Mouse (Mus musculus): Measurements from ENCODE around the gene Etv6. TPM values are rescaled to one million over a fixed set of nuclear protein-coding genes. Genes with fewer than 3 reads are reported as not detected.

Etv6 gene
- total RNA-seq, 2 experiments from 2014 or later = 28.2 to 31.4 TPM

GRCm38 (mm10) chr6:134078016-134078415 lies 42.5 kb downstream of the Etv6 start:
- DNase-seq = no peak

DNA sequence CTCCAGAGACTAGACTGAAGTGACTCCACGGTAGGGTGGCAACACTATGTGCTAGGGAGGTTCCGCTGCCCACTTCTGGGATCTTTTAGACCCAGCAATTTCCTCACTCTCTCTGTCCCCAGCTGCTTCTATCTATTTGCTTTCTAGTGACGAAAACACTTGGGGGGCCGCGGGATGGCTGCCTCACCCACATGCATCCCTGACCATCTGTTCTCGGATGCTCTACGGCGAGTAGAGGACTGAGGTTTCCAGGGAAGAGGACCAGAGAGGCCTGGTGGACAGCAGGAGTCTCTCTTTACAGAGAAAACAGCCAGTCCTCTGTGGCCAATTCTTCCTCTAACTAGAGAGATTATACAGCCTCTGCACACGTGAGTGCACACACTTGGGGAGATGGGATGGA lies 43.6 kb downstream of the Etv6 start:
- no peak for DNase-seq

GRCm38 (mm10) chr6:134079563-134079962 lies 44.1 kb downstream of the Etv6 start:
- DNase-seq = no peak

DNA sequence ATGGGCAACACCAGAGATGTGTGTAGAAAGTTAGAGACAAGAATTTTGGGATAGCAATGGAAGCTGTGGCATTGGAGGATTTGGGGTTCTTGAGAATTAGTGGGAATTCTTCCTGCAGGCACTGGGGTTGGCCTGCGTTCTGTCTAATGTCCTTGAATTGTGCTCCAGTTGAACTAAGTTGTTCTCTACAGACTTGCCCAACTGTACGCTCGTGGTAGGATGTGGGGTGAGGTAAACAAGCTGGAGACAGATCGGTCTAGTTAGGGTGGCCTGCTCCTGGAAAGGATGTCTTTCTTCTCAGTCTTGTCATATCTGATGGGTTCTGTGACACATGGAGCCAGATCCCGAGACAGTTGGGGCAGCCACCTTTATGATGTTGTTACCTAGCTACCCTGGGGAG lies 45.4 kb downstream of the Etv6 start:
- DNase-seq = no peak

GRCm38 (mm10) chr6:134082229-134082920 lies 46.9 kb downstream of the Etv6 start:
- DNase-seq = no peak

DNA sequence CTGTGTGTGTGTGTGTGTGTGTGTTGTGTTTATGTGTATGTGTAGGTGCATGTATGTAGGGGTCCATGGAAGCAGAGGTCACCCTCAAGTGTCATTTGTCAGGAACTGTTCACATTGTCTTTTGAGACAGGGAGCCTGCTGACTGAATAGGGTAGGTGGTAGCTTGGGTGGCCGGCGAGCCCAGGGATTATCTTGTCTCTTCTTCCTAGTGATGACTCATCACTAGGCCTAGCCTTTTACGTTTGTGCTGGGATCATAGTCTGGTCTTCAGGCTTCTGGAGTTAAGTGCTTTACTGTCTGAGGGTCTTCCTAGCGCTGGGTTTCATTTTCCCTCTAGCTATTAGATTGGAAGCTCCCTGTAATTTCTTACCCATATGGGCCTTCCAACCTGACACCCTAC lies 47.9 kb downstream of the Etv6 start:
- DNase-seq = no peak

GRCm38 (mm10) chr6:134086351-134086750 lies 50.9 kb downstream of the Etv6 start:
- DNase-seq = no peak

- no peak for DNase-seq
Measured at GRCm38 (mm10) chr6:134087709-134088108, 52.2 kb downstream of the Etv6 start.

DNA sequence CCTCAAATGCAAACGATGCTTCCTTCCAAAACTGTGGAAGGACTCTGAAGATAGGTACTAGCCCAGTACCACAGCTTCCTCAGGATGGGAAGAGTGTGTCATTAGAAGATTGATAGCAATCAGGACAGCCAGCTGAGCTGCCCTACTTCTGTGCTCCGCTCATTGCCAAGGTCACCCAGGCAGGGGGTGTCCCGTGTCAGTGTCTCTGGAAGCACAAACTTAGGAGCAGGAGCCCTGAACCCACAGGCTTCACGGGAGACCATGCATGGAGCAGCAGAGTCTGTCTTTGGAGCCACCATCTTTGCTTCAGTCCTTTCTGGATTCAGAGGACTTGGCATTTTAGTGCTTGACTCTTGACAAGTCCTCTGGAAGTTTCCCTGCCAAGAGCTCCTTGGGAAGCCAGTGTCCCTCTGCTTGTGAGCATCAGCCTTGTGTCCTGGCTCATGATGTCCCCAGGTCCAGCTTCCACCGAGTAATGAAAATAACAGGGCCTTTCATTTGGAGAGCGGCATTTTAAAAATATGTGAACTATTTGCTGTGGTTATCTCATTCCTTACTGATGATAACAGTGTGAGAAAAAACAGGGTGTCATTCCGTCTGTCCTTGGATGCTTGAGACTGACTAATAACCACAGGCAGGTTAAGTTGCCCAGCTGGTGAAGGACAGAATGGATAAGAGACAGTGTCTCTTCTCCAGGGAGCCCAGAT lies 54.3 kb downstream of the Etv6 start:
- peak; percentile 49 for DNase-seq

GRCm38 (mm10) chr6:134090378-134090692 lies 54.8 kb downstream of the Etv6 start:
- no peak for DNase-seq

GRCm38 (mm10) chr6:134090875-134091274 lies 55.4 kb downstream of the Etv6 start:
- no peak for DNase-seq

DNA sequence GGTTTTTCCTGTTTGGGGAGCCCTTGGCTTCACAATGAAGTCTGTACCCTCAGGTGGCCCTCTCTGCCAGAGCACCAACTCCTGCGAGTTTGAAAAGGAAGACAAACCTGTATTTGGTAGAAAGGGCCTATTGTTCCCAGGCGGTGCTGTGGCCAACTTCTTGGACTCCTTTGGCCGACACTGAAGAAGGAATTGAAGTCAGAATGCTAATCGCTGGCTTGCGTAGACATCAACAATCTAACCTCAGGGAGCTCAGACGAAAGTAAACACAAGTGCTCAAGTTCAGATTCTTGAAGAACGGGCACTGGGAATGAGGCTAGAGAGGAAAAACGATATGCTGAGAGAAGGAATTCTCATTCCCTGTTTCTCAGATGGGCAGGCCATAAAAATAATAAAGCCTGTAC lies 55.9 kb downstream of the Etv6 start:
- no peak for DNase-seq

GRCm38 (mm10) chr6:134094066-134094465 lies 58.6 kb downstream of the Etv6 start:
- peak; percentile 32 for DNase-seq

- no peak for DNase-seq
Measured at GRCm38 (mm10) chr6:134094620-134095019, 59.1 kb downstream of the Etv6 start.

DNA sequence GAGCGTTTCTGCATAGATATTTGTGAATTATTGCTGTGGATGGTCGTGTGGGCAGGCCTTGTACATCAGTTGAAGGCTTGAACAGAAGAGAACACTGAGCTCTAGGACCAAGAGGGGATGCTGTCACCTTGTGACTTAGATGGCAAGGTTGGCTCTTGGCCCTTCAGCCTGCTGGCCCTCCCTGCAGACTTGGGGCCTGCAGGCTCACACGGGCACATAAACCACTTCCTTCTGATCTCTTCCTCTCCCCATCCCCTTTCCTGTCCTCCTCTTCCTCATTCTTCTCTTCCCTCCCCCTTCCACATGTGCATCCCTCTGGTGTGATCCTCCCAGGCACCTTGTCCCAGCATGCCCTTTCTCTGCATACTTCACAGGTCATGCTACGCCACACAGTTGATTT lies 60.1 kb downstream of the Etv6 start:
- DNase-seq = no peak

DNA sequence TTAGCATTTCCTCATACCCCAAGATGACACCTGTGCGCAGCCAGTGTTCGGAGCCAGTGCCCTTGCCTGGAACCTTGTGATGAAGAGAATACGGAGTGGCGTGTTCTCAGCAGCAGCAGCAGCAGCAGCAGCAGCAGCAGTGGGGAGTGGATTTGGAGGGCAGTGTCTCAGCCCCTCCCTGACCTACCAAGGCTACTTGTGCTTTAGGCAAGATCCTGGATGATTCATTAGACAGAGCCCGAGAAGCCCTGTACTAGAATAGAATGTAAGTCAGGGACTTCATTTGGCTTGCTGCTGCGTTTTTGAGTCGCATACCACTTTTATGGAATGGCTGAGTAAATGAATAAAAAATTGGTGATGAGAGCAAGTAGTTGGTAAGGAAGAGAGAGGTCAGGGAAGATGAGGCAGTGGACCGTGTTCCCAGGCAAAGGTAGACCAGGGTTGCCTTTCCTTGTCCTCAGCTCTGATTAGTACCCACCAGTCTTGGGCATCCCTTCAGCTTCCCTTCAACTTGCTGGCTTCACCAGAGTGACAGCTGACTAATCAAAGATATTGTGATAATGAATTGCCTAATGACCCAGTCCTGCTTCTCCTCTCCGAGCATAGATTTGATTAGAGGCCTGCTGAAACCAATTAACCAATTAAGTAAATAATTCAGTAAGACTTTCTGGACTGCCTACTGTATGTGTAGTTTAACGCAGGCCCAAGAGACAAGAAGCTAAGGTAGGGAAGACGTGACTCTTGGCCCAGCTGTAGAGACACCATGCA lies 64.7 kb downstream of the Etv6 start:
- DNase-seq = peak; percentile 36

GRCm38 (mm10) chr6:134102396-134102795 lies 66.9 kb downstream of the Etv6 start:
- no peak for DNase-seq

- no peak for DNase-seq
Measured at GRCm38 (mm10) chr6:134103519-134103918, 68.0 kb downstream of the Etv6 start.

- peak; percentile 61 for DNase-seq
Measured at GRCm38 (mm10) chr6:134105514-134106201, 70.2 kb downstream of the Etv6 start.

- DNase-seq = no peak
Measured at GRCm38 (mm10) chr6:134107696-134108095, 72.2 kb downstream of the Etv6 start.

- no peak for DNase-seq
Measured at GRCm38 (mm10) chr6:134109675-134110074, 74.2 kb downstream of the Etv6 start.

DNA sequence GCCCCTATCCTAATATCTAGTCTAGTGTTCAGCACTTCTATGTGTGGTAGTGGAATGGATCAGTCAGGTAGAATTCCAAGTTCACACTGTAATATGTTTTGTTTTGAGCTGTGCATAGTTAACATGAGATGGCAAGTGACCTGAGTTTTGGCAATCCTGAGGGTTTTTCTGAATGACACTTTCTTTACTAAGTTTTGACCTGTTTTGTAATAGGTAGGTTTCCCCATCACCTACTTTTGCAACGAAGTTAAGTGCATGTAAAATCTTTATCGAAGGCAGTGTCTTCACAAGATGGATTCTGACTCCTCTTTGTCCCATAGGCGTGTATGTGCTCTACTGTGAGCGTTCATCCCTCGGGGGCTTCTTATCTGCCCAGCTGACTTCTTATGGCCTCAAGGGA lies 74.7 kb downstream of the Etv6 start:
- no peak for DNase-seq

- DNase-seq = no peak
Measured at GRCm38 (mm10) chr6:134111599-134111998, 76.1 kb downstream of the Etv6 start.
